Mouse (Mus musculus) heart, postnatal 10 days (tissue): Measurements from ENCODE around the gene Crbn. TPM values are rescaled to one million over a fixed set of nuclear protein-coding genes. Genes with fewer than 3 reads are reported as not detected.

Experiments used
- DNase-seq, 2 experiments: peaks; one replicate each; pipeline ENCODE4 v3.0.0; 2021
- intact Hi-C: fragments of 180-260 bp; cut with DNase I; formaldehyde crosslinking; loops from one replicate; pipeline ENCODE4 v1.15.1; 2025
- total RNA-seq, 2 experiments: library from RNA; stranded (reverse); gene quantifications; 2 replicates each; pipeline ENCODE4 v1.2.3; 2021

Gene Crbn
- total RNA-seq, 2 experiments from 2014 or later: 35.7 to 37.4 TPM

GRCm38 (mm10) chr6:106766774-106767173 lies 33.1 kb downstream of the Crbn start:
- no peak for DNase-seq
- intact Hi-C loops: loop anchor here (5.0 kb wide), 1 partner anchor 36 kb away; the partner anchor contains the start of gene Crbn

DNA sequence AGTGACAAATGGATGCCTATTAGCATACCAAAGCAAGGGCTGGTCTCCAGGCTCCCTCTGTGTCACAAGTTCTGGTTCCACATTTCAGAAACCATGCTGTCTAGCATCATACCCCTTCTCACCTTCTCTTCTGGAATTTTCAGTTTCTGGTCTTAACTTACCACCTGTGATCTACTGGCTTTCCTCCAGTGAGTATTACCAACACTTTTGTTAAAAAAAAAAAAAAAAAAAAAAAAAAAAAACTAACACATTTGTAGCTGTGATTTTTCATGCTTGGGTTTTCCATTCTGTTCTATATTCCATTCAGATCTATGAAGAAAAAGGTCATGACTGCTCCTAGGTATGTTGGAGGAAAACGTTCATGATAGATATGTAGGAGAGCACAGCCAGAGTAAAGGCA lies 34.0 kb downstream of the Crbn start:
- intact Hi-C loops: loop anchor here (5.0 kb wide), 1 partner anchor 36 kb away; the partner anchor contains the start of gene Crbn

DNA sequence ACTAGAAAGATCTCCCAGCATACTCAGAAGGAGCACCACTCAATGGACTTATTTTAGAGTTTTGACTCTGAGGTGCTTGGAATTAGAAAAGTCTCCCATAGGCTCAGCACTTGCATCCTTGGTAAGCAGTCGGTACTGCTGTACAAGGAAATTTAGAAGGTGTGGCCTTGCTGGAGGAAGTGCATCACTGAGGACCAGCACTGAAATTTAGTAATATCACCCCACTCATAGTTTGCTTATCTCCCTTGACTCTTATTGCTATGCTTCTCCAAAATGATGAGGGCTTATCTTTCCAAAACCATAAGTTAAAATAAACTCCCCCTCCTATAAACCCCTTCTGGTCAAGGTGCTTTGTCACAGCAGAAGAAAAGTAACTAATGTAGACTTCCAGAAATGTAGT lies 38.4 kb downstream of the Crbn start:
- intact Hi-C loops: no loop called here
- no peak for DNase-seq

More for the DNA sequence above, 34.0 kb downstream of the Crbn start:
- DNase-seq: no peak

DNA sequence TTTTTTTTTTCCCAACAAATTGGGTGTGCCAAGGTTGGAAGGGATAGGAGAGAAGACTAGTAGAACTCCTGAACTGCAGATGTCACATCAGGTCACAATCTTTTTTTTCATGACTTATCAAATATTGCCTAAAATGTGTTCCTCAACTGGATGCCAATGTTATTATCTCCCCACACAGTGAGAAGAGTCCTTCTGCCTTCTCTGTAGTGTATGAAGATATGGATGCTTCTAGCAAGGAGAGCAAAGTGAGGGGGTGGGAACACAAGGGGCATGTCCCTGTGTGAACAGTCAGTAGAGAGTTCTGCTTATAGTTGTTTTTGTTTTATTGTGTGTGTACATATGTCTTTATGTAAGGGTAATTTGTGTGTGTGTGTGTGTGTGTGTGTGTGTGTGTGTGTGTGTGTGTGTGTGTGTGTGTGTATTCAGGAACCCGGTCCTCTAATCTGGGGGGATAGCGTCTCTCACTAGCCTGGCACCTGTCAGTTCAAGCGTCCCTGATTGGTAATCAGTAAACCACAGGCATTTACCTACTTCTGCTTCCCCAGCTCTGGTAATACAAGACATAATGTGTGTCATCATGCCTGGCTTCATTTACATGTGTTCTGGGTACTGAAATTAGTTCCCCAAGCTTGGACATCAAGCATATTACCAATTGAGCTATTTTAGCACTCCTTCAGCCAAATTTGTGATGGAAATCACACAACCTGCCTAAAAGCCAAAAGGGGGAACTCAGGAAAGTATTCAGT lies 39.2 kb downstream of the Crbn start:
- no peak for DNase-seq
- intact Hi-C loops: no loop called here

DNA sequence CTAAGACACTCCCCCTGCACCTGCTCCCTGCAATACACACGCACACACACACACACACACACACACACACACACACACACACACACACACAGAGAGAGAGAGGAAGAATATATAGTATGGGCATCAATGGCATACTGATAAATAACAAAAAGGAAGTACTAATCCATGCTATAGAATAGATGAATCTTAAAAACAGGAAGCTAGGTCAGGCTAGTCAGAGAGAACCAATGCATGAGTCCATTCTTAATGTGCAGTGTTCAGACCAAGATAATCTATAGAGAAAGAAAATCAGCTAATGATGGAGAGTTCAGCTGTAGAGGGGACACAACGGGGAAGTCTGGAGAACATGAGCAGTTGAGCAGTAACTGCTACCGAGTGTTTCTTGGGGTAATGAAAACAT lies 41.6 kb downstream of the Crbn start:
- no peak for DNase-seq
- intact Hi-C loops: no loop called here

- no peak for DNase-seq
- intact Hi-C loops: no loop called here
Observed at GRCm38 (mm10) chr6:106750291-106750690, 49.6 kb downstream of the Crbn start.

DNA sequence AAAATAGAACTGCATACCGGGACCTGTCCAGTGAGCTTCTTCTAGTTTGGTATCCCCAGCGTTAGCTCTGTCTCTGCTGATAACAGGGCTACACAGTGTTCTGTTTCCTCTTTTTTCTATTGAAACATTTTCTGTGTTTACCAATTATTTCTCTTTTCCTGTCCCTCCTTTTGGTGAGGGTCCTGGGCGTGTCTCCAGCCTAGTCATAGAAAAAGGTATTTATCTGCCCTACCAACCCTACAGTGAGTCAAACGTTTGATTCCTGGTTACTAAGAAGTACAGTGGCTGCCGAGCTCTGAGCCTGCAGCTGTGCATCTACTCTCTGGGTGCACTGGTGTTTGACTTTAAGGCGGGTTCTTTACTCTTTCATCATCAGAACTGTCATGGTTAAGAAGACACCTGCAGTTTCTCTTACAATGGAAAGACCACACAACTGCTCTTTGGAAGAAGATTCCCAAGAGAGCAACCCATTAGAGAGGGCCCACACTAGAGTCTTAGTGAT lies 50.9 kb downstream of the Crbn start, which contains the start of gene Il5ra:
Gene Il5ra (minus strand): TSS at position 151 of the 502 bp plus-strand sequence.
- no peak for DNase-seq
- intact Hi-C loops: no loop called here

DNA sequence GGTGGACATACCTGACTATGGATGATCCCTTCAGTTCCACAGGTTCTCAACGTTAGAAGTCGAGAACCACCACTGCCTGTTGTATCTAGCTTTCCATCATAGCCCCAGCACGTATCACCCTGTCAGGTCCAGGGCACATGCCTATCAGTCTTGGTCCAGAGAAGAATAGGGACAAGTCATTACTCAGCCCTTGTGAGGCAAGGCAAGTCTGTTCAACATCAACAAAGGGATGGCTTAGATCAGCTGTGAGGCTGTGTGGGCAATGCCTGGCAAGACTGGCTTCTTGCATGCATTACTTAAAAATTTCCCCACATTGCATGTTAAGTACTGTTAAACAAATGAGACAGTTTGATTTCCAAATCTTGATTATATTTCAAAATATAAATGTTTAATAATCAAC lies 52.1 kb downstream of the Crbn start:
- intact Hi-C loops: no loop called here
- no peak for DNase-seq

DNA sequence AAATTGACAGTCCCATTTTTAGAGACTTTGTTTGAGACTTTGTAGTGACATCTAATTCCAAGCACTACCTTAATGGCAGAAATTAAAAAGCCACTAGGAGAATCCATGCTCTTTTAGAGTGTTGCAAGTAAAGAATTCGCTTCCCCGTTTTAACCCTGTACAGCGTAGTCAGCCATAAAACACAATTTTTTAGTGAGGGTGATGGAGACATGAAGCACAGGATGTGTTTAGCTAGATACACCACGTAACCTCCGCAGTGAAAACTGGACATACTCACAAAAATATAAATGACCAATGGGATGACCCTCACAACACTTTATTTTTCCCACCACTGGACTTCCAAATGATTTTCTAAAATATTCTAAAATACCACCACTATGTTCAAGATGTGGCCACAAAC lies 52.6 kb downstream of the Crbn start:
- intact Hi-C loops: no loop called here
- DNase-seq: no peak

- DNase-seq: no peak
- intact Hi-C loops: no loop called here
Observed at GRCm38 (mm10) chr6:106745673-106746394, 54.0 kb downstream of the Crbn start.

DNA sequence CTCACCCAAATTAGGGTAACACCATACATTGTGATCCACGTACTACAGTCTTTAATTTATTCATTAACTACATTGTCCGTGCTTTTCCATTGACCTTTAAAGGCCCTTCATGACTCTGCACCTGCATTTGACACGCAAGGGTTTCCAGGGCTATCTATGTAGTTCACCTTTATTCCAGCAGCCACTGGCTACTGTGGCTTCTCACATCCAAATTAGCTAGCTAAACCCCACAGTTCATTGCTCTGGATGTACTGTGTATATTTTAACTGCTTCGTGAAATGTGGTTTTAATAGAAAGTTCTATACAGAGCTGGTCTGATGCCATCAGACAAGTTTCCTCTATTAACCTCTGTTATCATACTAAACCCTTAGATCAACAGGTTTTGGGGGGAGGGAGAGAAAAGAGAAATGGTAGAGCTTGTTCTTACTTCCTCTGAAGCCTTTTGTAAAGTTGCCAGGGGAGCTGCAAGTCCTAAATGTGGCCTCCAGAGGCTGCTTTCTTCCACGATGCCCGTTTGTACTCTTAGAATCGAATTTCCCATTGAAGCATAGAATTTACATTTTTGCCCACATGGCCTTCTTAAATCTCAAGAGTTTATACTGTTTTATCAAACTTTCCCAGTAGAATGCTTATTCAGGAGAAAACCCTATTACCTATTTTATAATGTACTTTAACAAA lies 56.2 kb downstream of the Crbn start:
- intact Hi-C loops: no loop called here
- DNase-seq: no peak

- intact Hi-C loops: no loop called here
Observed at GRCm38 (mm10) chr6:106740244-106740825, 59.5 kb downstream of the Crbn start.

DNA sequence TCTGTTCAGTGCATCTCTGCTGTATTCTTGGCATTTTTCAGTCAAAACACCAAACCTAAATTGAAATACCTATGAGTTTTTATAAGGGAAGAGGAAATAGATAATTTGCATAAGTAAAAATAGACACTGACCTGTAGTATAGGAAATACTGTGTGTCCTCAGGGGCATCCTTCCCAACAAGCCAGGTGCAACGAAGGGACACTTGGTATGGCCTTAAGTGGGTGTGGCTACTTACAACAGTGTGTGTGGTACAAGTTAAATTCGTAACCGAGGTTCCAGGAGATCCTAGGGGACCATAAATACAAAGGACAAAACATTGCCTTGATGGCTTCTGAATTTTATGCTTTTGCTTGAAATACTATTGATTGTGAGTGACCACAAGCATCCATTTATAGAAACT lies 61.6 kb downstream of the Crbn start:
- intact Hi-C loops: no loop called here
- no peak for DNase-seq

More at GRCm38 (mm10) chr6:106740244-106740825, 59.5 kb downstream of the Crbn start:
- DNase-seq: no peak

DNA sequence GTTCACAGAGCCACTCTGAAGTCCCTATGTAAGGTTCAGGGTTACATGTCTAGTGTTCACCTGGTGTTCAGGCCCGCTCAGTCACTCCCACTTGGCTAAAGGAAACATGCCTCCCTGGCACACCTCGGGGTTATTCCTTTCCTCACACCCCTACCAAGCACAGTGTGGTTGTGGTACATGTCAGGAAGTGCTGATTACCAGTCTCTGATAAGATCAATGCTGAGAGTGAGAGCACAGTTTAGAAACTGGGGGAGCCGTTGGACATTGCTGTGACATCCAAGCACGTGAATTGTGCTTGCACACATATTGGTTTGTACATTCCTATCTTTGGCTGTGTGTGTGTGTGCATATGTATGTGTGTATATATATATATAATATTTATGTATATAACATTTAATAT lies 67.3 kb downstream of the Crbn start:
- DNase-seq: no peak
- intact Hi-C loops: no loop called here

Other genes with a start within 250 kb of the Crbn start
- gene Il5ra, start 51.0 kb downstream of the Crbn start, total RNA-seq: not detected
- gene Trnt1, start 31.0 kb downstream of the Crbn start, total RNA-seq: 10 to 100 TPM; 34.9 to 35.7 TPM